Mouse (Mus musculus) cerebral cortex, adult 2 months (tissue): Measurements from ENCODE around the gene Krt13.

Experiments used
- WGBS: fragments of 180-500 bp; shearing (Covaris S2); methylation state at CpG from one replicate; pipeline ENCODE4 v1.1.7; 2018; 5-methylcytosine and 5-hydroxymethylcytosine counted together

Gene Krt13

GRCm38 (mm10) chr11:100112935-100113741 lies 8.2 kb downstream of the Krt13 start:
- 87% methylated on average over 11 of the region's 11 CpGs for WGBS

- whole genome bisulfite sequencing: 90% methylated on average over 6 of the region's 6 CpGs
Observed at GRCm38 (mm10) chr11:100105576-100106122, 15.7 kb downstream of the Krt13 start, which contains the start of gene Krt36. TSS of gene Krt36 (minus strand) at chr11:100105626.

- 78% methylated on average over 15 of the region's 15 CpGs for WGBS
Observed at GRCm38 (mm10) chr11:100102693-100103429, 18.5 kb downstream of the Krt13 start.

GRCm38 (mm10) chr11:100100391-100100790 lies 21.0 kb downstream of the Krt13 start:
- 71% methylated on average over 4 of the region's 4 CpGs for WGBS

- 85% methylated on average over 9 of the region's 9 CpGs for WGBS
Observed at GRCm38 (mm10) chr11:100097819-100098218, 23.5 kb downstream of the Krt13 start.

GRCm38 (mm10) chr11:100096141-100096540 lies 25.2 kb downstream of the Krt13 start, which contains the start of gene Krt35:
TSS of gene Krt35 (minus strand) at chr11:100096241.
- 75% methylated on average over 9 of the region's 9 CpGs for WGBS

GRCm38 (mm10) chr11:100088378-100089025 lies 32.9 kb downstream of the Krt13 start:
- WGBS: 53% methylated on average over 7 of the region's 7 CpGs

GRCm38 (mm10) chr11:100087861-100088260 lies 33.5 kb downstream of the Krt13 start, which contains the start of gene Krt32:
TSS of gene Krt32 (minus strand) at chr11:100088226.
- 88% methylated on average over 10 of the region's 10 CpGs for WGBS

GRCm38 (mm10) chr11:100073873-100074272 lies 47.5 kb downstream of the Krt13 start:
- WGBS: 67% methylated on average over 1 of the region's 1 CpGs
